ENCODE assay signal across 8 mouse cellular contexts in the genomic region with DNA sequence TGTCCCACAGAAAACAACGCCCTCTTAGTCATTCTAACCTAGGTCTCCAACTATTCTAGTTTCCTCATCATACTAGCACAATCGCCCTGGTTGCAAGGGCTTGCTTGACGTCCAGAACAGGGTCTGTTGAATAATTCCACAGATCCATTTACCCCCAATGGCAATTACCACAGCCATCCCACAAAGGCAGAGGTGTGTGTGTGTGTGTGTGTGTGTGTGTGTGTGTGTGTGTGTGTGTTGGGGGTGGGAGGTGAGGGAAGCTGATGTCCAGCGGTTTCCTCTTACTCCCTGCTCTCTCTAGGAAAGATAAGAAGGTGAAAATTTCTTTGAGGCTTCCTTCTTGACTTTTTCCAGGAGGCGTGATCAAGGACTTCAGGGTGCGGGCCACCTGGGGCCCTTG. TPM values are rescaled to one million over a fixed set of nuclear protein-coding genes. Genes with fewer than 3 reads are reported as not detected.
DNase-seq lines count a peak whose midpoint lies in the region; ATAC-seq and TF ChIP-seq lines count a peak whose summit lies in the region.

No protein-coding gene starts in this region.

- intact Hi-C loops in left cerebral cortex, postnatal 10 days (cut with DNase I): loop anchor here (5.0 kb wide), 4 partner anchors 38 to 332 kb away; no protein-coding TSS in a partner anchor

- H3K27ac ChIP-seq in lung, embryonic 15.5 days: 0 out of 2 replicates have a peak overlapping the region, but pooled peaks have one; percentile 86
- no peak overlapping the region for H3K27ac ChIP-seq in forebrain, embryonic 13.5 days
- 0 out of 2 replicates have a peak overlapping the region, but pooled peaks have one; percentile 59 for H3K27ac ChIP-seq in limb, embryonic 12.5 days
- no peak overlapping the region for H3K27ac ChIP-seq in olfactory bulb, adult 2 months (ENCODE audit: insufficient read depth, low read depth, low read length)

- H3K9me3 ChIP-seq in lung, embryonic 15.5 days: no peaks in the 10 kb centered on the region
- H3K9me3 ChIP-seq in forebrain, embryonic 13.5 days (replicated peaks): no peaks in the 10 kb centered on the region
- H3K9me3 ChIP-seq in limb, embryonic 12.5 days: no peaks in the 10 kb centered on the region

- peaks cover 4% of the 10 kb centered on the region; the same call in 1 of the 2 replicates for H3K27me3 ChIP-seq in lung, embryonic 15.5 days
- peaks cover 11% of the 10 kb centered on the region; the same call in 1 of the 2 replicates for H3K27me3 ChIP-seq in forebrain, embryonic 13.5 days
- H3K27me3 ChIP-seq in limb, embryonic 12.5 days: no peaks in the 10 kb centered on the region; the same call in 1 of the 2 replicates

- H3K9ac ChIP-seq in lung, embryonic 15.5 days: peak overlapping the region; percentile 75; the same call in 1 of the 2 replicates
- peak overlapping the region; percentile 70 for H3K9ac ChIP-seq in forebrain, embryonic 13.5 days
- peak overlapping the region; percentile 84 for H3K9ac ChIP-seq in limb, embryonic 12.5 days (replicated peaks)

- H3K4me3 ChIP-seq in lung, embryonic 15.5 days: peak overlapping the region; percentile 61
- peak overlapping the region; percentile 51 for H3K4me3 ChIP-seq in forebrain, embryonic 13.5 days
- H3K4me3 ChIP-seq in limb, embryonic 12.5 days (replicated peaks): peak overlapping the region; percentile 66
- peak overlapping the region; percentile 48; the same call in 1 of the 2 replicates for H3K4me3 ChIP-seq in olfactory bulb, adult 2 months (ENCODE audit: insufficient read depth, low read depth, low read length)

- TF ChIP-seq POLR2A in olfactory bulb, adult 2 months (IDR thresholded peaks at IDR 0.05; ENCODE audit: insufficient read depth, low read depth, low read length): no peak

- no peak for TF ChIP-seq CTCF in olfactory bulb, adult 2 months (IDR thresholded peaks at IDR 0.05; ENCODE audit: insufficient read depth, low read depth, low read length)

- peaks cover 42% of the 10 kb centered on the region for H3K4me1 ChIP-seq in lung, embryonic 15.5 days
- H3K4me1 ChIP-seq in forebrain, embryonic 13.5 days: peaks cover 52% of the 10 kb centered on the region
- H3K4me1 ChIP-seq in limb, embryonic 12.5 days (replicated peaks): peaks cover 57% of the 10 kb centered on the region
- peaks cover 32% of the 10 kb centered on the region for H3K4me1 ChIP-seq in olfactory bulb, adult 2 months (ENCODE audit: control insufficient read depth, insufficient read depth, low read length)

- no peaks in the 10 kb centered on the region for H3K36me3 ChIP-seq in lung, embryonic 15.5 days
- H3K36me3 ChIP-seq in forebrain, embryonic 13.5 days (ENCODE audit: poor library complexity, severe bottlenecking): no peaks in the 10 kb centered on the region
- H3K36me3 ChIP-seq in limb, embryonic 12.5 days: no peaks in the 10 kb centered on the region; the same call in 1 of the 2 replicates

- peak overlapping the region; percentile 87 for H3K4me2 ChIP-seq in lung, embryonic 15.5 days
- H3K4me2 ChIP-seq in forebrain, embryonic 13.5 days: peak overlapping the region; percentile 99
- H3K4me2 ChIP-seq in limb, embryonic 12.5 days: peak overlapping the region; percentile 85

- no peak for DNase-seq in lung, postnatal 25 days (ENCODE audit: low spot score)
- no peak for DNase-seq in thymus, postnatal 0 days (ENCODE audit: low spot score)
- no peak for DNase-seq in ovary, postnatal 36 days (ENCODE audit: low spot score)
- no peak for DNase-seq in left cerebral cortex, postnatal 10 days (ENCODE audit: extremely low spot score in 1 of 2, low spot score in 2 of 2)

- WGBS in lung, embryonic 15.5 days: 36% methylated on average over 6 of the region's 6 CpGs
- 34% methylated on average over 6 of the region's 6 CpGs for WGBS in forebrain, embryonic 13.5 days
- 34% methylated on average over 6 of the region's 6 CpGs for WGBS in limb, embryonic 12.5 days
- 68% methylated on average over 6 of the region's 6 CpGs for WGBS in olfactory bulb, adult 2 months

- no peak for ATAC-seq in lung, embryonic 15.5 days (ENCODE audit: borderline replicate concordance, extremely low read depth, low FRiP score, low TSS enrichment)
- no peak for ATAC-seq in forebrain, embryonic 13.5 days
- no peak for ATAC-seq in limb, embryonic 12.5 days (ENCODE audit: insufficient number of reproducible peaks, insufficient read depth, low FRiP score, low TSS enrichment, low read depth)

RNA-seq across cellular contexts. Expression of gene Timp3, which starts 0.4 kb away (rescaled TPM):
- polyA plus RNA-seq in lung, embryonic 15.5 days (2015; fragmentation: Nextera tagmentation; extraction: Ambion mirVana): 55.5 and 64.4 TPM in 2 replicates
- 13.3 and 13.6 TPM in 2 replicates for polyA plus RNA-seq in forebrain, embryonic 13.5 days (2015; fragmentation: Nextera tagmentation; extraction: Ambion mirVana)
- 66.3 and 69.4 TPM in 2 replicates for polyA plus RNA-seq in limb, embryonic 12.5 days (2016; fragmentation: Nextera tagmentation; extraction: Ambion mirVana)
- polyA plus RNA-seq in olfactory bulb, adult 2 months (2012; ENCODE audit: insufficient read depth, insufficient read length, low replicate concordance, missing spikeins): 64.3 and 543 TPM in 2 replicates
- 18.2 and 25.2 TPM in 2 replicates for polyA plus RNA-seq in thymus, postnatal 0 days (2015; fragmentation: Nextera tagmentation; extraction: Ambion mirVana)
- 10 to 100 TPM; 45.8 to 47.4 TPM for total RNA-seq in left cerebral cortex, postnatal 10 days (2021)

Comparison
In these comparisons a context has a peak if more than half of its experiments do, and no peak if none do; other contexts are left out.
1. H3K27ac ChIP-seq: peak in lung, embryonic 15.5 days (single experiment) and limb, embryonic 12.5 days (single experiment); none in forebrain, embryonic 13.5 days (single experiment) and olfactory bulb, adult 2 months (single experiment).
2. Peak in every context shown above with its lines, with median percentiles within 50 percentile points of each other: H3K4me2 ChIP-seq, H3K4me3 ChIP-seq and H3K9ac ChIP-seq.